Mouse (Mus musculus): ENCODE data around the gene Nbeal1. TPM values are rescaled to one million over a fixed set of nuclear protein-coding genes. Genes with fewer than 3 reads are reported as not detected.

The Nbeal1 gene
- polyA plus RNA-seq, 1 experiment from 2014 or later, result 7.5 TPM

DNA sequence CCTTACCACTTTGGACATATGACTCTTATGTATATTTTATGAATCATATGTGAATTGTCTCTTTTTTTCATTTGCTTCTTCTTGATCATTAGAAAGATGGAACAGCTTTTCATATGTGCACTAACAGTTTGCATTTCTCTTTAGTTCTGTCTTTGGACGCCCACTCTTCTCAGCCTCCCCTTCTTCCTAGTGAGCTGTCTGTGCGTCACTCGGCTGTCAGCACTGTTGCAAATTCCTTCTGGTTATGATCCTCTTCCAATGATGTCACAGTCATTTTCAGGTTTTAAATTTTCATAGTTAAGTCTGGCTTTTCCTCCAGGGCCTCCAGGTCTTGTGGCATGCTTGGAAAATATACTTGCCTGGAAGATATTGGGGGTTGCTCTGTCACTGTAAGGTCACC lies 201.5 kb downstream of the Nbeal1 start:
- no peak overlapping the region for H3K4me3 ChIP-seq (ENCODE audit: low read depth, low read length)
- H3K4me2 ChIP-seq, result no peak overlapping the region
- no peaks in the 10 kb centered on the region for H3K27me3 ChIP-seq (ENCODE audit: control insufficient read depth, insufficient read depth, low read length)
- no peak overlapping the region for H3K27ac ChIP-seq (ENCODE audit: low read depth, low read length)
- DNase-seq (ENCODE audit: low spot score, missing footprints), result no peak
- H3K9me3 ChIP-seq (ENCODE audit: control insufficient read depth, low read length), result no peaks in the 10 kb centered on the region
- no peak for ATAC-seq (ENCODE audit: low FRiP score)
- peaks cover 3% of the 10 kb centered on the region; the same call in 1 of the 2 replicates for H3K36me3 ChIP-seq (ENCODE audit: control insufficient read depth, insufficient read depth, low read length)
- no peaks in the 10 kb centered on the region for H3K4me1 ChIP-seq (ENCODE audit: control insufficient read depth, insufficient read depth, low read length)
- no peak overlapping the region for H3K9ac ChIP-seq (ENCODE audit: low read length)
- 94% methylated on average over 3 of the region's 3 CpGs for WGBS

Other genes starting within 250 kb of the Nbeal1 start
- gene Ica1l, start 137.4 kb upstream of the Nbeal1 start, polyA plus RNA-seq (2014; fragmentation: Nextera tagmentation; extraction: Ambion mirVana), result 3.6 and 3.7 TPM in 2 replicates
- gene Carf, start 82.4 kb upstream of the Nbeal1 start, polyA plus RNA-seq (2014; fragmentation: Nextera tagmentation; extraction: Ambion mirVana), result 6.7 and 6.8 TPM in 2 replicates
- gene Wdr12, start 82.0 kb upstream of the Nbeal1 start, polyA plus RNA-seq (2014; fragmentation: Nextera tagmentation; extraction: Ambion mirVana), result 49.1 and 58.7 TPM in 2 replicates
- 16.2 and 16.7 TPM in 2 replicates for gene Cyp20a1, start 162.7 kb downstream of the Nbeal1 start, polyA plus RNA-seq (2014; fragmentation: Nextera tagmentation; extraction: Ambion mirVana)
- gene Abi2, start 229.0 kb downstream of the Nbeal1 start, polyA plus RNA-seq (2014; fragmentation: Nextera tagmentation; extraction: Ambion mirVana), result 50.0 and 59.9 TPM in 2 replicates

Measured in midbrain, embryonic 11.5 days (tissue).